Mouse (Mus musculus) embryonic facial prominence, embryonic 13.5 days (tissue): ENCODE results near the gene BC117090. TPM values are rescaled to one million over a fixed set of nuclear protein-coding genes. Genes with fewer than 3 reads are reported as not detected.
"Not testable (repeated sequence)": the region's sequence is repeated elsewhere in the genome, so short reads cannot be mapped to it uniquely, and the experiment has no call there.

Experiments used
- ATAC-seq: fragments of 200-750 bp; cut with Nextera tagmentation; 2 replicates; pipeline ENCODE4 v1.8.0; 2017; ENCODE audit warnings: low read depth; ENCODE audit not compliant: insufficient number of reproducible peaks, insufficient read depth, low FRiP score, low TSS enrichment
- H3K27ac ChIP-seq: fragments of 300-500 bp; sonication (generic); 2 replicates; pipeline ENCODE4 v1.5.1; 2015; ENCODE audit warnings: moderate library complexity, mild to moderate bottlenecking, inconsistent platforms
- H3K27me3 ChIP-seq: fragments of 300-500 bp; sonication (generic); 2 replicates; pipeline ENCODE4 v1.6.1; 2015; ENCODE audit warnings: mild to moderate bottlenecking, inconsistent platforms
- H3K36me3 ChIP-seq: fragments of 300-500 bp; sonication (generic); 2 replicates; pipeline ENCODE4 v1.6.1; 2015; ENCODE audit warnings: mild to moderate bottlenecking, inconsistent platforms
- H3K4me1 ChIP-seq: fragments of 300-500 bp; sonication (generic); 2 replicates; pipeline ENCODE4 v1.6.1; 2015; ENCODE audit warnings: inconsistent platforms
- H3K4me2 ChIP-seq: fragments of 300-500 bp; sonication (generic); 2 replicates; pipeline ENCODE4 v1.6.1; 2015; ENCODE audit warnings: moderate library complexity, mild to moderate bottlenecking, inconsistent platforms
- H3K4me3 ChIP-seq: fragments of 300-500 bp; sonication (generic); 2 replicates; pipeline ENCODE4 v1.5.1; 2015; ENCODE audit warnings: mild to moderate bottlenecking, inconsistent platforms
- H3K9ac ChIP-seq: fragments of 300-500 bp; sonication (generic); 2 replicates; pipeline ENCODE4 v1.6.1; 2015; ENCODE audit warnings: mild to moderate bottlenecking, inconsistent platforms
- H3K9me3 ChIP-seq: fragments of 300-500 bp; sonication (generic); 2 replicates; pipeline ENCODE4 v1.6.1; 2016; ENCODE audit warnings: inconsistent platforms
- WGBS: fragments of 180-500 bp; shearing (Covaris S2); methylation state at CpG from one replicate; pipeline ENCODE4 v1.1.7; 2015; ENCODE audit warnings: mixed read lengths; 5-methylcytosine and 5-hydroxymethylcytosine counted together
- polyA plus RNA-seq: library from polyadenylated mRNA; unstranded; fragments of >200 nt; fragmentation: Nextera tagmentation; extraction: Ambion mirVana; gene quantifications from 2 replicates; pipeline ENCODE4 v1.2.1, GENCODE M21; 2015

BC117090 gene
- polyA plus RNA-seq = not detected in 2 replicates

DNA sequence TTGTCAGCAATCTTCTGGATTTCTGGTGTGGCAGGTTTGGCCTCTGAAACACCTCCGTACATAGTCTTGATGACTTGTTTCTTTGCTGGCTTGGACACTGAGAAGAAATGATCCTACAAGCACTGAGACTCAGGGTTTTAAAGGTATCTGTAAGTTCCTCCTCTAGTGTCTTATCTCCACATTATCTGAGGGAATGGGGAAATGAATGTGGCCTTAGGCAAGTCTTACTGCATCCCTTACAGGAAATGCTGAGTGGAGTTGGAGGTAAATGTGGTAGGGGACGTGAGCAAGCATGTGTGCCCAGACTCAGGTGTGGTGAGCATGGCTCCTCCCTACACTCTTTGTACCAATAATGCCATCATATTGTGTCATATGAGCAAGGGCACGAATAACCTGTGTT, at the start of gene BC117090:
BC117090 (minus strand) TSS at position 101 of the 400 bp plus-strand sequence.
- no peak for ATAC-seq
- Histone ChIP-seq H3K27me3 (no peaks in the 10 kb centered on the region), H3K4me2 (no peak within 1 kb of the TSS), H3K9me3 (no peaks in the 10 kb centered on the region), H3K27ac (no peak within 1 kb of the TSS), H3K9ac (no peak within 1 kb of the TSS), H3K36me3 (no peaks in the 10 kb centered on the region), H3K4me3 (no peak within 1 kb of the TSS), H3K4me1 (no peaks in the 10 kb centered on the region)
- WGBS = 68% methylated on average over 3 of the region's 3 CpGs

DNA sequence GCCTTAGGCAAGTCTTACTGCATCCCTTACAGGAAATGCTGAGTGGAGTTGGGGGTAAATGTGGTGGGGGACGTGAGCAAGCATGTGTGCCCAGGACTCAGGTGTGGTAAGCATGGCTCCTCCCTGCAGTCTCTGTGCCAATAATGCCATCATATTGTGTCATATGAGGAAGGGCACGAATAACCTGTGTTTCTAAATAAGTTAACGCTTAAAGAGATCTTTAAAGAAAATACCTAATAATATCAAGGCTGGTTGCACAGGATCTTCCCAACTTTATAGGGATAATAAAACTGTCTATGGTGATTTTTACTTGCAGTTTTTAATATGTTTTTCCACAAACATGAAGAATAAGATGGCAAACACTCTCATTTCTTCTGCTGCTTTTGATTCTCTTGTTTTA, 33.5 kb upstream of the BC117090 start, which contains the start of gene BC100530:
BC100530 (minus strand) TSS at position 101 of the 400 bp plus-strand sequence.
- H3K36me3 ChIP-seq, H3K27ac ChIP-seq, H3K4me1 ChIP-seq, H3K4me2 ChIP-seq, H3K9me3 ChIP-seq, ATAC-seq, H3K4me3 ChIP-seq, H3K27me3 ChIP-seq, H3K9ac ChIP-seq: not testable (repeated sequence)
- WGBS = 65% methylated on average over 3 of the region's 3 CpGs

DNA sequence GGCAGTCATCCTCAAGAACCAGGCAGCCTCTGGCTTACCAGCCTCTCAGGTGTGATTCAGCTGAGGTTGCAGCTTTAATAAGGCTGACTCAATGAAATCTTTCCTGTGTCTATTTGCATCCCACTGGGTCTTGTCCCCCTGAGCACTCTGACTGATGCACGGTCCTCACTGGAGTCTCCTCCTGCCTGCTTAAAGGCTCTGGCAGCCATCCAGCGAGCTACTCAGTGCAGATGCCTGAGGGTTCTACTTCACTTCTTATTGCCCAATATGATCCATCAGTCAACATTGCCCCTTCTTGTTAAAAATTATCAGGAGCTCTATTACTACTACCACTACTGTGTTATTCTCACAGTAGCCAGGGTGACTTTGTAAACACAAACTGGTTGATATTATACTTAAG, 3.0 kb upstream of the BC117090 start:
- Histone ChIP-seq H3K27ac (no peak overlapping the region), H3K9me3 (no peaks in the 10 kb centered on the region), H3K4me1 (no peaks in the 10 kb centered on the region), H3K4me3 (no peak overlapping the region), H3K9ac (no peak overlapping the region), H3K27me3 (no peaks in the 10 kb centered on the region), H3K36me3 (no peaks in the 10 kb centered on the region), H3K4me2 (no peak overlapping the region)
- 49% methylated on average over 2 of the region's 2 CpGs for WGBS
- ATAC-seq = no peak

DNA sequence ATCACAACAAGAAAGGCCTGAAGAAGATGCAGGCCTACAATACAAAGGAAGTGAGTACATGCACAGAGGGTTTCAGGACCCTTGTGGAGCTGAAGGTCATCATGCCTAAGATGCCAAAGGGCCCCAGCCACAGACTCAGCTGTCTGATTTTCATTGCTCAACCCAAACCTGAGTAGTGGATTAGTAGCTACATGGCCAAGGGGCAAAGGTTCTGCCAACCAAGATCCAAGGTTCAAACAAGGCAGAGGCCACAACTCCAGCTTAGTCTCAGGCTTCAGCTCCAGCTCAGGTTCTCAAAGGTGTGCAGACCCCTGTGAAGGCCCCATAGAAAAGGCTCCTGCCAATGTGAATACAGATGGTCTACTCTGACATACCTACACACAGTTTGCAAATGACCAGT, 14.8 kb downstream of the BC117090 start:
- no peaks in the 10 kb centered on the region for H3K4me1 ChIP-seq
- no peak for ATAC-seq
- H3K36me3 ChIP-seq = no peaks in the 10 kb centered on the region
- H3K4me2 ChIP-seq = no peak overlapping the region
- H3K27me3 ChIP-seq = no peaks in the 10 kb centered on the region
- no peak overlapping the region for H3K9ac ChIP-seq
- H3K27ac ChIP-seq = no peak overlapping the region
- H3K9me3 ChIP-seq = no peaks in the 10 kb centered on the region
- H3K4me3 ChIP-seq = no peak overlapping the region

DNA sequence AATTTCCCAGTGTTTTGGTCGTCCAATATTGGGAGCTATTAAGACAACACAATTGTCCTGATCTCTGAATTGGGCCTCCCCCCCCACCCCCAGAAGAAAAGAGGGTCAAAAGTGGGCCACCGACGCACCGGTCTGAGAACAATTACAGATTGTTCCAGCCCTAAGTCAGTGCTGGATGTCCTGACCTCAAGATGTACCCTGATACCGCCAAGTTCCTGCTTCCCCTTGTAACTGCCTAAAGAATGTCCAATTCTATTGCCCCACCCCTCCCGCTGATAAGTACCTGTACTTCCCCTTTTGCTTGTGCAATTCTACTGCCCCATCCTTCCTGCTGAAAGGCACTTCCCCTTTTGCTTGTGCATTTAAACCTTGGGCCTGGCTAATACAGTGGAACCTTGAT, 18.0 kb downstream of the BC117090 start:
- H3K4me2 ChIP-seq, H3K4me1 ChIP-seq, H3K27me3 ChIP-seq, H3K4me3 ChIP-seq, ATAC-seq, H3K9ac ChIP-seq, H3K9me3 ChIP-seq, H3K27ac ChIP-seq, H3K36me3 ChIP-seq: not testable (repeated sequence)
- WGBS = 64% methylated on average over 6 of the region's 6 CpGs

DNA sequence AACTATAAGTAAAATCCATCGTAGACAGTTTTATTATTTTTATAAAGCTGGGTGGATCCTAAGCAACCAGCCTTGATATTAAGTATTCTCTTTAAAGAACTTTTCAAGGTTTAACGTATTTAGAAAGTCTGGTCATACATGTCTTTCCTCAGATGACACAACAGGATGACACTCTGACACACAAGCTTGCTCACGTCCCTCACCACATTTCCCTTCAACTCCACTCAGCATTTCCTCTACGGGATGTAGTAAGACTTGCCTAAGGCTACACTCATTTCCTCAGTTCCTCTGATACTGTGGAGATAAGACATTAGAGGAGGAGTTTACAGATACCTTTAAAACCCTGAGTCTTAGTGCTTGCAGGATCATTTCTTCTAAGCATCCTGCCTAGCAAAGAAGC, 26.5 kb downstream of the BC117090 start:
- Histone ChIP-seq H3K4me1 (no peaks in the 10 kb centered on the region), H3K4me2 (no peak overlapping the region), H3K27me3 (no peaks in the 10 kb centered on the region), H3K9ac (no peak overlapping the region), H3K9me3 (no peaks in the 10 kb centered on the region), H3K27ac (no peak overlapping the region), H3K36me3 (no peaks in the 10 kb centered on the region), H3K4me3 (no peak overlapping the region)
- 61% methylated on average over 4 of the region's 4 CpGs for WGBS
- no peak for ATAC-seq

DNA sequence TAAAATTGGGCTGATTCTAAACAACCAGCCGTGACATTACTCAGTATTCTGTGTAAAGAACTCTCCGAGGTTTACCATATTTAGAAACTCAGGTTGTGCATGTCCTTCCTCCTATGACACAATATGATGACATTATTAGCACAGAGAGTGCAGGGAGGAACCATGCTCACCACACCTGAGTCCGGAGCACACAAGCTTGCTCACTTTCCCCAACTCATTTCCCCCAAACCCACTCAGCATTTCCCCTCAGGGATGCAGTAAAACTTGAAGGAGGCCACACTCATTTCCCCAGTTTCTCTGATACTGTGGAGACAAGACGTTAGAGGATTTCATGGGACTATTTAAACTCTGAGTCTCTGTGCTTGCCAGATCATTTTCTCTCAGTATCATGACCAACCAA, 45.0 kb downstream of the BC117090 start:
- Histone ChIP-seq H3K9me3 (no peaks in the 10 kb centered on the region), H3K4me1 (no peaks in the 10 kb centered on the region), H3K9ac (no peak overlapping the region), H3K36me3 (no peaks in the 10 kb centered on the region), H3K4me3 (no peak overlapping the region), H3K4me2 (no peak overlapping the region), H3K27me3 (no peaks in the 10 kb centered on the region), H3K27ac (no peak overlapping the region)
- 83% methylated on average over 4 of the region's 4 CpGs for WGBS
- no peak for ATAC-seq

DNA sequence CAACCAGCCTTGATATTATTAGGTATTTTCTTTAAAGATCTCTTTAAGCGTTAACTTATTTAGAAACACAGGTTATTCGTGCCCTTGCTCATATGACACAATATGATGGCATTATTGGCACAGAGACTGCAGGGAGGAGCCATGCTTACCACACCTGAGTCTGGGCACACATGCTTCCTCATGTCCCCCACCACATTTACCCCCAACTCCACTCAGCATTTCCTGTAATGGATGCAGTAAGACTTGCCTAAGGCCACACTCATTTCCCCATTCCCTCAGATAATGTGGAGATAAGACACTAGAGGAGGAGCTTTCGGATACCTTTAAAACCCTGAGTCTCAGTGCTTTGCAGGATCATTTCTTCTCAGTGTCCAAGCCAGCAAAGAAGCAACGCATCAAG, 57.3 kb downstream of the BC117090 start, which contains the start of gene Stfa1:
Stfa1 (plus strand) TSS at position 156 of the 400 bp plus-strand sequence.
- not testable (repeated sequence) for H3K36me3 ChIP-seq, H3K27ac ChIP-seq, H3K4me1 ChIP-seq, H3K4me2 ChIP-seq, H3K9ac ChIP-seq, H3K27me3 ChIP-seq, H3K9me3 ChIP-seq, H3K4me3 ChIP-seq, ATAC-seq
- 81% methylated on average over 4 of the region's 4 CpGs for WGBS

Other genes starting within 250 kb of the BC117090 start
- gene Csta1, start 203.1 kb downstream of the BC117090 start, polyA plus RNA-seq = 0.55 TPM in 1 of 2 replicates, not detected in the other
- 1.0 TPM in 1 of 2 replicates, not detected in the other for gene Stfa2l1, start 177.5 kb downstream of the BC117090 start, polyA plus RNA-seq
- gene Gm5483, start 150.1 kb downstream of the BC117090 start, polyA plus RNA-seq = 0.80 and 1.3 TPM in 2 replicates
- gene Gm5416, start 123.9 kb downstream of the BC117090 start, polyA plus RNA-seq = not detected in 2 replicates
- gene 2010005H15Rik, start 112.9 kb downstream of the BC117090 start, polyA plus RNA-seq = 0.35 and 0.83 TPM in 2 replicates
- 7.5 and 9.7 TPM in 2 replicates for gene Stfa1, start 57.4 kb downstream of the BC117090 start, polyA plus RNA-seq
- 18.0 and 39.7 TPM in 2 replicates for gene BC100530, start 33.4 kb upstream of the BC117090 start, polyA plus RNA-seq
- gene Stfa2, start 74.1 kb upstream of the BC117090 start, polyA plus RNA-seq = 1.1 TPM in 1 of 2 replicates, not detected in the other
- 4.9 and 10.5 TPM in 2 replicates for gene Stfa3, start 121.1 kb upstream of the BC117090 start, polyA plus RNA-seq
- gene Casr, start 227.8 kb upstream of the BC117090 start, polyA plus RNA-seq = 0.50 and 0.52 TPM in 2 replicates